Mouse (Mus musculus): ENCODE results near the gene Scg5.

GRCm38 (mm10) chr2:113807640-113808039 lies 21.3 kb downstream of the Scg5 start:
- peak; percentile 77; the same call in 1 of the 2 replicates for TF ChIP-seq CTCF (IDR thresholded peaks at IDR 0.05; ENCODE audit: extremely low read depth, insufficient read length, insufficient replicate concordance, low read depth, low read length)
- TF ChIP-seq POLR2A (IDR thresholded peaks at IDR 0.05; ENCODE audit: low read depth, low read length), result no peak

All from small intestine, adult 2 months (tissue).